Mouse (Mus musculus) erythroblast, embryonic 14.5 days (primary cell): ENCODE measurements around the gene Tedc1.

Source experiments
- GATA1 ChIP-seq: IDR thresholded peaks from 2 replicates; pipeline ENCODE4 v1.6.1; 2012; ENCODE audit warnings: low read length, inconsistent platforms, mixed read lengths
- TAL1 ChIP-seq: IDR thresholded peaks from 3 replicates; pipeline ENCODE4 v1.6.1; 2012; ENCODE audit warnings: low read length, inconsistent platforms, mixed read lengths

- TF ChIP-seq GATA1 (no peak), TAL1 (no peak)
Observed at GRCm38 (mm10) chr12:113147481-113147880, 8.7 kb upstream of the Tedc1 start.
